Mouse (Mus musculus) forebrain, embryonic 16.5 days (tissue): Measurements from ENCODE around the gene Klhl25. TPM values are rescaled to one million over a fixed set of nuclear protein-coding genes. Genes with fewer than 3 reads are reported as not detected.
"Not testable (repeated sequence)": the region's sequence is repeated elsewhere in the genome, so short reads cannot be mapped to it uniquely, and the experiment has no call there.

Source experiments
- ATAC-seq: fragments of 200-750 bp; cut with Nextera tagmentation; 2 replicates; pipeline ENCODE4 v1.8.0; 2017; ENCODE audit warnings: mild to moderate bottlenecking, moderate library complexity
- H3K27ac ChIP-seq: fragments of 300-500 bp; sonication (generic); 2 replicates; pipeline ENCODE4 v1.5.1; 2014; ENCODE audit warnings: low read length, control low read depth
- H3K27me3 ChIP-seq: fragments of 300-500 bp; sonication (generic); replicated peaks from 2 replicates; pipeline ENCODE4 v1.6.1; 2014; ENCODE audit warnings: low read length; ENCODE audit not compliant: control insufficient read depth, insufficient read depth
- H3K36me3 ChIP-seq: fragments of 300-500 bp; sonication (generic); 2 replicates; pipeline ENCODE4 v1.6.1; 2014; ENCODE audit not compliant: control insufficient read depth, insufficient read depth
- H3K4me1 ChIP-seq: fragments of 300-500 bp; sonication (generic); replicated peaks from 2 replicates; pipeline ENCODE4 v1.6.1; 2014; ENCODE audit warnings: low read length; ENCODE audit not compliant: control insufficient read depth, insufficient read depth
- H3K4me2 ChIP-seq: fragments of 300-500 bp; sonication (generic); 2 replicates; pipeline ENCODE4 v1.6.1; 2014; ENCODE audit warnings: mild to moderate bottlenecking, low read length, control low read depth
- H3K4me3 ChIP-seq: fragments of 300-500 bp; sonication (generic); replicated peaks from 2 replicates; pipeline ENCODE4 v1.5.1; 2014; ENCODE audit warnings: mild to moderate bottlenecking, low read length, control low read depth
- H3K9ac ChIP-seq: fragments of 300-500 bp; sonication (generic); replicated peaks from 2 replicates; pipeline ENCODE4 v1.6.1; 2014; ENCODE audit warnings: low read depth, low read length, control low read depth
- H3K9me3 ChIP-seq: fragments of 300-500 bp; sonication (generic); 2 replicates; pipeline ENCODE4 v1.6.1; 2016; ENCODE audit warnings: low read length; ENCODE audit not compliant: control insufficient read depth
- WGBS: fragments of 180-500 bp; shearing (Covaris S2); extraction: QIAGEN DNeasy Blood & Tissue Kit; methylation state at CpG from one replicate; pipeline ENCODE4 v1.1.7; 2014; 5-methylcytosine and 5-hydroxymethylcytosine counted together
- polyA plus RNA-seq: library from polyadenylated mRNA; unstranded; fragments of >200 nt; fragmentation: Nextera tagmentation; extraction: Ambion mirVana; gene quantifications from 2 replicates; pipeline ENCODE4 v1.2.1, GENCODE M21; 2015

The Klhl25 gene
- polyA plus RNA-seq, 1 experiment from 2014 or later = 43.7 TPM

DNA sequence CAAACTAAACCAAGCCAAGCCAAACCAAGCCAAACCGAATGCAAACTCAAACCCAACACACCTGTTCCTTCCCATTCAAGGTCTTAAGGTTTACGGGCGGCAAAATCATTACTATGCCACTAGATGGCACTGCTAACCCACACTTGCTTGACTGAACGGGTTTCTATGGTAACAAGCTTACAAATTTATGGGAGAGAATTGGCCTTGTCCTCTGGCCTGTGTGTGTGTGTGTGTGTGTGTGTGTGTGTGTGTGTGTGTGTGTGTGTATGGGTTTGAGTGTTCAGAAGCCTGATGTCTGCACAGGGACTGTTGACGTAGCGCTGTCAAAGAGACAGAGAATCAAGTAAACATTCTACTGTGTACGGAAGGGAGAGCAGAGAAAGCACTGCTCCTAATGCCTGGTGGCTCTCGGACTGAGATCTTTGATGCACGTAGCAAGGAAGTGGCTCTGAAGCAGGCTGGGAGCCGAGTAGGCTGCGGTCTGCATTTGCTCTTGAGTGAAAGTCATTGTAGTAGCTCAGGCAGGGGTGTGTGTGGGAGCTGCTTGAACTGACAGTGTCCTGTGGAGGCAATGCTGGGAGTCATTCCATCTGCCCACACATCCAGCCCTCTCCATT lies 62.0 kb downstream of the Klhl25 start:
- Histone ChIP-seq H3K9ac (peak overlapping the region; percentile 44), H3K27me3 (no peaks in the 10 kb centered on the region), H3K4me3 (peak overlapping the region; percentile 37), H3K4me2 (peak overlapping the region; percentile 42), H3K4me1 (peaks cover 6% of the 10 kb centered on the region), H3K27ac (peak overlapping the region; percentile 37), H3K36me3 (no peaks in the 10 kb centered on the region), H3K9me3 (no peaks in the 10 kb centered on the region)
- peak; percentile 76 for ATAC-seq
- WGBS = 2% methylated on average over 11 of the region's 11 CpGs

DNA sequence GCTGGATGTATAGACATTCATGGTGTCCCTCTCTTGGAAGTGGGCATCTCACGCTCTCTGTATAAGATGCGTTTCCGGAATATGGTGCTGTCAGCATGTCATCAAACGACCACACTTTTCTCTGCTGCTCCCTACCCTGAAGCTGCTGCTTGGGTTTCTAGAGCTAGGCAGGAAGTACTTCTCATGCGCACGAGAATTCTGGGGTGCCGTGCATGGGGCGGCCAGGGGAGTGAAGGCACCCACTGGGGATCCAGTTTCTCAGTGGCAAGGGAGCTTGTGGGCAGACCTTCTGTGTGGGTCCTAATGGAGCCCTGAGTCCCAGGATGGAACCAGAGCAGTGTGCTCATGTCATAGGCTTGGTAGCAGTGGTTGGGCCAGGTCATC lies 62.5 kb downstream of the Klhl25 start:
- Histone ChIP-seq H3K4me1 (peaks cover 6% of the 10 kb centered on the region), H3K4me3 (no peak overlapping the region), H3K36me3 (no peaks in the 10 kb centered on the region), H3K27me3 (no peaks in the 10 kb centered on the region), H3K9ac (peak overlapping the region; percentile 44), H3K27ac (peak overlapping the region; percentile 37), H3K9me3 (no peaks in the 10 kb centered on the region), H3K4me2 (peak overlapping the region; percentile 42)
- 82% methylated on average over 8 of the region's 8 CpGs for WGBS
- no peak for ATAC-seq

- Histone ChIP-seq H3K4me2 (no peak overlapping the region; the same call in 1 of the 2 replicates), H3K36me3 (no peaks in the 10 kb centered on the region), H3K27me3 (no peaks in the 10 kb centered on the region), H3K9ac (no peak overlapping the region), H3K27ac (no peak overlapping the region), H3K4me1 (peaks cover 6% of the 10 kb centered on the region), H3K4me3 (no peak overlapping the region), H3K9me3 (no peaks in the 10 kb centered on the region)
- 2% methylated on average over 7 of the region's 7 CpGs for WGBS
- ATAC-seq = peak; percentile 80
Observed at GRCm38 (mm10) chr7:75913952-75914351, 65.8 kb downstream of the Klhl25 start.

- WGBS = 90% methylated on average over 3 of the region's 3 CpGs
- not testable (repeated sequence) for ATAC-seq, H3K9me3 ChIP-seq, H3K4me3 ChIP-seq, H3K27ac ChIP-seq, H3K4me2 ChIP-seq, H3K36me3 ChIP-seq, H3K4me1 ChIP-seq, H3K9ac ChIP-seq, H3K27me3 ChIP-seq
Observed at GRCm38 (mm10) chr7:75915550-75915949, 67.4 kb downstream of the Klhl25 start.

GRCm38 (mm10) chr7:75917662-75918061 lies 69.6 kb downstream of the Klhl25 start:
- no peaks in the 10 kb centered on the region for H3K27me3 ChIP-seq
- no peaks in the 10 kb centered on the region for H3K36me3 ChIP-seq
- no peaks in the 10 kb centered on the region; the same call in 1 of the 2 replicates for H3K4me1 ChIP-seq
- no peaks in the 10 kb centered on the region for H3K9me3 ChIP-seq
- H3K4me3 ChIP-seq = no peak overlapping the region
- H3K9ac ChIP-seq = no peak overlapping the region
- 83% methylated on average over 4 of the region's 4 CpGs for WGBS
- H3K27ac ChIP-seq = no peak overlapping the region
- no peak for ATAC-seq
- no peak overlapping the region for H3K4me2 ChIP-seq

DNA sequence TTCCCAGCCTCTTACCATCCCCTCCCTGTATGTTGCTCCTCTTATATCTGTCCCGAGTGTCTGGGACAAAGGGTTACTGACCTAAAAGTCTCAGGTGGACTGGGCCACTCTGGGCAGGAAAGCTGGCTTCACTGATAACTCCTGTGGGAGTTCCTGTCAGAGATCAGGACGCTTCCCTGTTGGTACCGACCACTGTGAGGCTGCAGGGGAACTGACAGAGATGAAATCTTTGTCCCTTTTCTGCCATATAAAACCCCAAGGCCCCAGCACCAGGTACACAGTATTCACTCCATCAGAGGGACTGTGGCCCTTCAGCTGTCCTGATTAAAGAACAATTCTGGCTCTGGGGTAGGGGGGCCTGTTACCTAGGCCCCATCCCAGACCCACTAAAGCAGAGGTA lies 71.6 kb downstream of the Klhl25 start:
- H3K4me1 ChIP-seq, H3K4me2 ChIP-seq, H3K9me3 ChIP-seq, H3K9ac ChIP-seq, H3K36me3 ChIP-seq, H3K27me3 ChIP-seq, ATAC-seq, H3K4me3 ChIP-seq, H3K27ac ChIP-seq: not testable (repeated sequence)
- 83% methylated on average over 3 of the region's 3 CpGs for WGBS
